Mouse (Mus musculus) hindbrain, embryonic 15.5 days (tissue): ENCODE data around the gene Spaca6. TPM values are rescaled to one million over a fixed set of nuclear protein-coding genes. Genes with fewer than 3 reads are reported as not detected.

Source experiments
- ATAC-seq: fragments of 200-750 bp; cut with Nextera tagmentation; 2 replicates; pipeline ENCODE4 v1.8.0; 2017; ENCODE audit warnings: low read depth, moderate number of reproducible peaks, moderate TSS enrichment; ENCODE audit not compliant: low FRiP score
- H3K27ac ChIP-seq: fragments of 300-500 bp; sonication (generic); replicated peaks from 2 replicates; pipeline ENCODE4 v1.5.1; 2015; ENCODE audit warnings: mild to moderate bottlenecking, inconsistent platforms
- H3K27me3 ChIP-seq: fragments of 300-500 bp; sonication (generic); 2 replicates; pipeline ENCODE4 v1.6.1; 2015; ENCODE audit warnings: control low read depth, inconsistent platforms
- H3K36me3 ChIP-seq: fragments of 300-500 bp; sonication (generic); 2 replicates; pipeline ENCODE4 v1.6.1; 2015; ENCODE audit warnings: control low read depth, inconsistent platforms
- H3K4me1 ChIP-seq: fragments of 300-500 bp; sonication (generic); replicated peaks from 2 replicates; pipeline ENCODE4 v1.6.1; 2015; ENCODE audit warnings: control low read depth, inconsistent platforms
- H3K4me2 ChIP-seq: fragments of 300-500 bp; sonication (generic); 2 replicates; pipeline ENCODE4 v1.6.1; 2015; ENCODE audit warnings: moderate library complexity, mild to moderate bottlenecking, inconsistent platforms
- H3K4me3 ChIP-seq: fragments of 300-500 bp; sonication (generic); 2 replicates; pipeline ENCODE4 v1.5.1; 2015; ENCODE audit warnings: mild to moderate bottlenecking, inconsistent platforms
- H3K9ac ChIP-seq: fragments of 300-500 bp; sonication (generic); 2 replicates; pipeline ENCODE4 v1.6.1; 2015; ENCODE audit warnings: inconsistent platforms
- H3K9me3 ChIP-seq: fragments of 300-500 bp; sonication (generic); 2 replicates; pipeline ENCODE4 v1.6.1; 2016; ENCODE audit warnings: control low read depth, inconsistent platforms
- WGBS: fragments of 180-500 bp; shearing (Covaris S2); methylation state at CpG from one replicate; pipeline ENCODE4 v1.1.7; 2015; 5-methylcytosine and 5-hydroxymethylcytosine counted together
- microRNA counts: library from miRNA; unstranded; fragments of <30 nt; microRNA quantifications from one replicate; lab custom pipeline; 2016
- microRNA-seq: library from miRNA; unstranded; fragments of <30 nt; microRNA quantifications from one replicate; pipeline ENCODE4, GENCODE M21; 2016
- polyA plus RNA-seq: library from polyadenylated mRNA; unstranded; fragments of >200 nt; fragmentation: Nextera tagmentation; extraction: Ambion mirVana; gene quantifications from 2 replicates; pipeline ENCODE4 v1.2.1, GENCODE M21; 2015

Gene Spaca6
- polyA plus RNA-seq, 1 experiment from 2014 or later = 28.3 TPM

GRCm38 (mm10) chr17:17879347-17879746 lies 52.4 kb downstream of the Spaca6 start:
- no peak overlapping the region for H3K9ac ChIP-seq
- no peaks in the 10 kb centered on the region for H3K4me1 ChIP-seq
- H3K4me3 ChIP-seq = no peak overlapping the region
- H3K36me3 ChIP-seq = no peaks in the 10 kb centered on the region
- H3K4me2 ChIP-seq = no peak overlapping the region
- no peaks in the 10 kb centered on the region for H3K9me3 ChIP-seq
- no peak overlapping the region for H3K27ac ChIP-seq
- 83% methylated on average over 1 of the region's 1 CpGs for WGBS
- H3K27me3 ChIP-seq = no peaks in the 10 kb centered on the region
- no peak for ATAC-seq

- H3K4me2 ChIP-seq = no peak overlapping the region
- no peaks in the 10 kb centered on the region for H3K4me1 ChIP-seq
- H3K9ac ChIP-seq = no peak overlapping the region
- no peaks in the 10 kb centered on the region for H3K27me3 ChIP-seq
- no peak overlapping the region for H3K4me3 ChIP-seq
- ATAC-seq = no peak
- no peaks in the 10 kb centered on the region for H3K9me3 ChIP-seq
- WGBS = 85% methylated on average over 3 of the region's 3 CpGs
- H3K27ac ChIP-seq = no peak overlapping the region
- no peaks in the 10 kb centered on the region for H3K36me3 ChIP-seq
Observed at GRCm38 (mm10) chr17:17882672-17883071, 55.7 kb downstream of the Spaca6 start.

- no peak for ATAC-seq
- Histone ChIP-seq H3K27ac (no peak within 1 kb of the TSS), H3K9me3 (no peaks in the 10 kb centered on the region), H3K4me1 (no peaks in the 10 kb centered on the region), H3K36me3 (no peaks in the 10 kb centered on the region), H3K4me3 (no peak within 1 kb of the TSS), H3K27me3 (no peaks in the 10 kb centered on the region), H3K4me2 (no peak within 1 kb of the TSS), H3K9ac (no peak within 1 kb of the TSS)
- 66% methylated on average over 1 of the region's 1 CpGs for WGBS
Observed at GRCm38 (mm10) chr17:17883840-17884239, 56.9 kb downstream of the Spaca6 start, which contains the start of gene Fpr1. TSS of gene Fpr1 (minus strand) at chr17:17883940.

GRCm38 (mm10) chr17:17887774-17888248 lies 60.9 kb downstream of the Spaca6 start, which contains the start of the genes Fpr2 and Fpr3:
TSS of gene Fpr2 (plus strand) at chr17:17887824.
TSS of gene Fpr3 (plus strand) at chr17:17887852.
- no peaks in the 10 kb centered on the region for H3K27me3 ChIP-seq
- ATAC-seq = no peak
- no peak within 1 kb of the TSS for H3K9ac ChIP-seq
- no peaks in the 10 kb centered on the region for H3K36me3 ChIP-seq
- no peak within 1 kb of the TSS for H3K27ac ChIP-seq
- no peak within 1 kb of the TSS for H3K4me3 ChIP-seq
- no peak within 1 kb of the TSS for H3K4me2 ChIP-seq
- no peaks in the 10 kb centered on the region for H3K4me1 ChIP-seq
- WGBS = 64% methylated on average over 1 of the region's 1 CpGs
- H3K9me3 ChIP-seq = no peaks in the 10 kb centered on the region

- H3K4me2 ChIP-seq = no peak overlapping the region
- H3K4me1 ChIP-seq = no peaks in the 10 kb centered on the region
- whole genome bisulfite sequencing = 90% methylated on average over 2 of the region's 2 CpGs
- H3K9me3 ChIP-seq = no peaks in the 10 kb centered on the region
- no peak overlapping the region for H3K27ac ChIP-seq
- no peak overlapping the region for H3K9ac ChIP-seq
- H3K36me3 ChIP-seq = no peaks in the 10 kb centered on the region
- no peak overlapping the region for H3K4me3 ChIP-seq
- no peak for ATAC-seq
- no peaks in the 10 kb centered on the region for H3K27me3 ChIP-seq
Observed at GRCm38 (mm10) chr17:17889732-17890425, 62.9 kb downstream of the Spaca6 start.

MicroRNAs encoded within 50 kb of the gene (microRNA counts, 519-probe panel; counts per million panel counts)
- 4,825 counts per million, percentile 95 among the panel's probes with 10 or more counts for microRNA mmu-let-7e (lab: Ali Mortazavi, UCI)
- microRNA mmu-miR-125a-3p (lab: Ali Mortazavi, UCI) = 3,348 counts per million, percentile 68 among the panel's probes with 10 or more counts
- microRNA mmu-miR-125a-5p (lab: Ali Mortazavi, UCI) = 5,333 counts per million, percentile 98 among the panel's probes with 10 or more counts
- 4,212 counts per million, percentile 86 among the panel's probes with 10 or more counts for microRNA mmu-miR-99b (lab: Ali Mortazavi, UCI)

Small RNAs within 50 kb of the gene (microRNA-seq; reads per million reads assigned to microRNA genes)
- gene Gm25927 = not detected
- 8,442 reads per million, percentile 95 among the genes with 10 or more reads in this experiment for gene Mir125a
- gene Mir99b = 20,391 reads per million, percentile 98 among the genes with 10 or more reads in this experiment
- gene Mirlet7e = not detected

Other genes with a start within 250 kb of the Spaca6 start
- 7.4 and 8.0 TPM in 2 replicates for gene Lnpep, start 202.1 kb upstream of the Spaca6 start, polyA plus RNA-seq
- gene Vmn2r90, start 123.4 kb upstream of the Spaca6 start, polyA plus RNA-seq = 0.05 TPM in 1 of 2 replicates, not detected in the other
- gene Has1, start 28.0 kb downstream of the Spaca6 start, polyA plus RNA-seq = 1.1 TPM in 2 replicates
- 0.18 and 0.31 TPM in 2 replicates for gene Fpr1, start 56.8 kb downstream of the Spaca6 start, polyA plus RNA-seq
- 0.18 TPM in 1 of 2 replicates, not detected in the other for gene Fpr2, start 60.7 kb downstream of the Spaca6 start, polyA plus RNA-seq
- not detected in 2 replicates for gene Fpr3, start 60.7 kb downstream of the Spaca6 start, polyA plus RNA-seq
- not detected in 2 replicates for gene Fpr-rs4, start 194.6 kb downstream of the Spaca6 start, polyA plus RNA-seq
- not detected in 2 replicates for gene Vmn2r124, start 222.3 kb downstream of the Spaca6 start, polyA plus RNA-seq